Mouse (Mus musculus) myocyte (in vitro differentiated cells): ENCODE measurements around the gene Spock1. TPM values are rescaled to one million over a fixed set of nuclear protein-coding genes. Genes with fewer than 3 reads are reported as not detected.

ENCODE experiments used
- H3K27me3 ChIP-seq: one replicate; pipeline ENCODE4 v1.6.1; 2011; ENCODE audit not compliant: control insufficient read depth, insufficient read depth, insufficient read length
- H3K36me3 ChIP-seq: one replicate; pipeline ENCODE4 v1.6.1; 2011; ENCODE audit not compliant: control insufficient read depth, insufficient read depth
- H3K4me2 ChIP-seq: one replicate; pipeline ENCODE4 v1.6.1; 2011; ENCODE audit warnings: low read depth, control low read depth
- H3K4me3 ChIP-seq: one replicate; pipeline ENCODE4 v1.5.1; 2011; ENCODE audit warnings: mild to moderate bottlenecking, control low read depth, moderate library complexity
- H3K79me2 ChIP-seq: one replicate; pipeline ENCODE4 v1.6.1; 2011; ENCODE audit not compliant: control insufficient read depth, insufficient read depth
- H3ac ChIP-seq: one replicate; pipeline ENCODE4 v1.6.1; 2011; ENCODE audit not compliant: control insufficient read depth, insufficient read length
- CEBPB ChIP-seq: IDR thresholded peaks from 2 replicates; pipeline ENCODE4 v1.6.1; 2011; ENCODE audit warnings: mild to moderate bottlenecking, moderate library complexity; ENCODE audit not compliant: poor library complexity, insufficient read depth, severe bottlenecking
- E2F4 ChIP-seq: IDR thresholded peaks from one replicate; pipeline ENCODE4 v1.6.1; 2011; ENCODE audit warnings: mild to moderate bottlenecking, control low read depth, moderate library complexity; ENCODE audit not compliant: insufficient read depth
- MAX ChIP-seq: IDR thresholded peaks from one replicate; pipeline ENCODE4 v1.6.1; 2011; ENCODE audit warnings: low read depth, mild to moderate bottlenecking, control low read depth
- MYOD1 ChIP-seq, 3 experiments: IDR thresholded peaks; one replicate each; pipeline ENCODE4 v1.6.1; 2011; ENCODE audit warnings: control low read depth in 2 of 3, low read depth in 2 of 3, mild to moderate bottlenecking in 2 of 3, moderate library complexity in 1 of 3; ENCODE audit not compliant: insufficient read length in 2 of 3, control insufficient read depth in 1 of 3
- MYOG ChIP-seq, 3 experiments: IDR thresholded peaks; one replicate each; pipeline ENCODE4 v1.6.1; 2011; ENCODE audit warnings: control low read depth in 2 of 3, low read depth in 2 of 3, mild to moderate bottlenecking in 2 of 3; ENCODE audit not compliant: insufficient read length in 2 of 3, control insufficient read depth in 1 of 3, insufficient read depth in 1 of 3
- POLR2A ChIP-seq: IDR thresholded peaks from one replicate; pipeline ENCODE4 v1.6.1; 2011; ENCODE audit warnings: low read depth, mild to moderate bottlenecking, control low read depth, moderate library complexity; ENCODE audit not compliant: insufficient read length
- POLR2AphosphoS2 ChIP-seq: IDR thresholded peaks from one replicate; pipeline ENCODE4 v1.6.1; 2011; ENCODE audit warnings: low read depth, control low read depth; ENCODE audit not compliant: insufficient read length
- REST ChIP-seq: IDR thresholded peaks from one replicate; pipeline ENCODE4 v1.6.1; 2011; ENCODE audit warnings: mild to moderate bottlenecking, control low read depth, moderate library complexity; ENCODE audit not compliant: insufficient read depth, insufficient read length
- SRF ChIP-seq: IDR thresholded peaks from one replicate; pipeline ENCODE4 v1.6.1; 2011; ENCODE audit warnings: low read depth; ENCODE audit not compliant: control insufficient read depth, insufficient read length
- TCF12 ChIP-seq: IDR thresholded peaks from one replicate; pipeline ENCODE4 v1.6.1; 2011; ENCODE audit warnings: mild to moderate bottlenecking, control low read depth; ENCODE audit not compliant: poor library complexity, insufficient read depth, severe bottlenecking
- TCF3 ChIP-seq: IDR thresholded peaks from one replicate; pipeline ENCODE4 v1.6.1; 2011; ENCODE audit warnings: low read depth, control low read depth; ENCODE audit not compliant: insufficient read length
- USF1 ChIP-seq: IDR thresholded peaks from one replicate; pipeline ENCODE4 v1.6.1; 2011; ENCODE audit warnings: low read depth, mild to moderate bottlenecking, control low read depth, moderate library complexity
- polyA plus RNA-seq: library from polyadenylated mRNA; unstranded; fragments of >200 nt; fragmentation: generic; extraction: Trizol; gene quantifications from one replicate; pipeline ENCODE4 v1.2.1, GENCODE M21; 2012; ENCODE audit warnings: missing spikeins

Spock1 gene
- polyA plus RNA-seq, 1 experiment, result 0.19 TPM

- Histone ChIP-seq H3ac (no peak overlapping the region), H3K4me2 (no peak overlapping the region), H3K79me2 (no peaks in the 10 kb centered on the region), H3K36me3 (no peaks in the 10 kb centered on the region), H3K4me3 (no peak overlapping the region), H3K27me3 (no peaks in the 10 kb centered on the region)
- TF ChIP-seq TCF3 (no peak), MYOD1 (IDR thresholded peaks at IDR 0.05; ENCODE audit: control insufficient read depth in 1 of 3, insufficient read length in 2 of 3, low read depth in 2 of 3) (no peak), USF1 (no peak), E2F4 (no peak), REST (no peak), SRF (no peak), TCF12 (no peak), CEBPB (no peak), MAX (no peak), MYOG (IDR thresholded peaks at IDR 0.05; ENCODE audit: control insufficient read depth in 1 of 3, insufficient read depth in 1 of 3, insufficient read length in 2 of 3, low read depth in 2 of 3) (no peak), POLR2A (no peak)
Observed at GRCm38 (mm10) chr13:57712910-57713309, 195.2 kb downstream of the Spock1 start.

- Histone ChIP-seq H3K4me2 (no peak overlapping the region), H3K79me2 (no peaks in the 10 kb centered on the region), H3K4me3 (no peak overlapping the region), H3K27me3 (no peaks in the 10 kb centered on the region), H3K36me3 (no peaks in the 10 kb centered on the region), H3ac (no peak overlapping the region)
- TF ChIP-seq E2F4 (no peak), MAX (no peak), CEBPB (no peak), SRF (no peak), MYOG (IDR thresholded peaks at IDR 0.05; ENCODE audit: control insufficient read depth in 1 of 3, insufficient read depth in 1 of 3, insufficient read length in 2 of 3, low read depth in 2 of 3) (no peak), USF1 (no peak), TCF12 (no peak), POLR2AphosphoS2 (no peak), MYOD1 (IDR thresholded peaks at IDR 0.05; ENCODE audit: control insufficient read depth in 1 of 3, insufficient read length in 2 of 3, low read depth in 2 of 3) (no peak), TCF3 (no peak), POLR2A (no peak), REST (no peak)
Observed at GRCm38 (mm10) chr13:57708425-57708824, 199.7 kb downstream of the Spock1 start.

DNA sequence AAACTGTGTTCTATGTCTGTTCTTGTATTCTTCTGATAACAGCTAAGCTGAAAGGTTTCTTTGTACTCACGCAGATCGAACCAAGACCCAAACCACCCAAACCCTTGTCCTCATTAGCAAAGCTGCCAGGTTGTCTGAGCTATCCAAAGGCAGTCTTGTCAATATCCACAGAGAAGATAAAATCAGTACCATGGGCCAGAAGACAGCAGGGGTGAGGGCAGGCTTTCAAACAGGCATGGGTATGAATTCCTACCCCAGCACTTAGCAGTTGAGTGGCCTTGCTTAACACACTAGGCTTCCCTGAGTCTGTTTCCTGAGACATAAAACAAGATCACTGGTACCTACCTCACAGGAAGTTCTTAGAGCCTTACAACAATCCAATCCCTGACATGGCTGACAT lies 205.2 kb downstream of the Spock1 start:
- no peaks in the 10 kb centered on the region for H3K36me3 ChIP-seq
- H3K4me2 ChIP-seq, result no peak overlapping the region
- no peaks in the 10 kb centered on the region for H3K27me3 ChIP-seq
- no peak for TF ChIP-seq SRF
- no peaks in the 10 kb centered on the region for H3K79me2 ChIP-seq
- H3K4me3 ChIP-seq, result no peak overlapping the region
- no peak overlapping the region for H3ac ChIP-seq

- no peaks in the 10 kb centered on the region for H3K36me3 ChIP-seq
- no peak overlapping the region for H3K4me3 ChIP-seq
- H3K27me3 ChIP-seq, result no peaks in the 10 kb centered on the region
- no peaks in the 10 kb centered on the region for H3K79me2 ChIP-seq
- TF ChIP-seq POLR2A (no peak), MYOD1 (IDR thresholded peaks at IDR 0.05; ENCODE audit: control insufficient read depth in 1 of 3, insufficient read length in 2 of 3, low read depth in 2 of 3) (no peak), CEBPB (no peak), E2F4 (no peak), MYOG (IDR thresholded peaks at IDR 0.05; ENCODE audit: control insufficient read depth in 1 of 3, insufficient read depth in 1 of 3, insufficient read length in 2 of 3, low read depth in 2 of 3) (no peak), MAX (no peak), POLR2AphosphoS2 (no peak), REST (no peak), TCF12 (no peak), SRF (no peak), USF1 (no peak), TCF3 (no peak)
- no peak overlapping the region for H3K4me2 ChIP-seq
- no peak overlapping the region for H3ac ChIP-seq
Observed at GRCm38 (mm10) chr13:57696685-57697084, 211.4 kb downstream of the Spock1 start.

DNA sequence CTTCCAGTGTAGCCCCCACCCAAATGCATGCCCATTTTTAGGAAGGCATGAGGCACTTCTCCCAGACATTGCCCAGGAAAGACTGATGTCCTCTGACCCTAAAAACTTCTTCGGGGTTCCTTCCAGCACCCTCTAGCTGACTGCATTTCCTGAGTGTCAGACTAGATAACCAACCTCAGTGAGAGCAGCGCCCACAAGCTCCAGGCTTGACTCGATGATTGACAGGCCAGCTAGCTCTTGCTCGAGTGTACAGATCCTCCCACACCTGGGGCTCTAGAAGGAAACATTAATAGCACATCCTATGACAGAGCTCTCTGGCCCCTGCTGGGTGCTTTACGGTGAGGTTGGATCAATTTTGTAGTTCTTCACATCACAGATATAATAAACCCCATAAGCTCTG lies 219.2 kb downstream of the Spock1 start:
- H3K4me3 ChIP-seq, result no peak overlapping the region
- no peak overlapping the region for H3ac ChIP-seq
- TF ChIP-seq E2F4 (no peak), POLR2AphosphoS2 (no peak), MAX (no peak), TCF3 (no peak), POLR2A (no peak), USF1 (no peak), TCF12 (no peak), MYOG (IDR thresholded peaks at IDR 0.05; ENCODE audit: control insufficient read depth in 1 of 3, insufficient read depth in 1 of 3, insufficient read length in 2 of 3, low read depth in 2 of 3) (no peak), CEBPB (no peak), SRF (no peak), REST (no peak), MYOD1 (IDR thresholded peaks at IDR 0.05; ENCODE audit: control insufficient read depth in 1 of 3, insufficient read length in 2 of 3, low read depth in 2 of 3) (no peak)
- no peaks in the 10 kb centered on the region for H3K27me3 ChIP-seq
- no peaks in the 10 kb centered on the region for H3K79me2 ChIP-seq
- H3K36me3 ChIP-seq, result no peaks in the 10 kb centered on the region
- no peak overlapping the region for H3K4me2 ChIP-seq
